Comparison of ENCODE assay signal across 23 mouse cellular contexts in genomic region chr16:20691617-20692016, GRCm38 (mm10). TPM values are rescaled to one million over a fixed set of nuclear protein-coding genes. Genes with fewer than 3 reads are reported as not detected.
DNase-seq lines count a peak whose midpoint lies in the region; ATAC-seq and TF ChIP-seq lines count a peak whose summit lies in the region.
"Had no signal": no experiment of that assay in that cellular context is flagged by ENCODE, and none has a peak within 500 bp of the region (broad histone marks: within the 10 kb centered on the region; RNA-seq: fewer than 3 reads in every experiment).

No protein-coding gene starts in this region.

- H3K79me2 ChIP-seq in CH12.LX (replicated peaks; ENCODE audit: control insufficient read depth, extremely low read depth, insufficient read depth, poor library complexity, severe bottlenecking) (no peaks in the 10 kb centered on the region), MEL (ENCODE audit: control insufficient read depth, insufficient read depth, low read length, poor library complexity) (no peaks in the 10 kb centered on the region)

- no peak for DNase-seq in forebrain, embryonic 14.5 days (ENCODE audit: low spot score)
- DNase-seq in CH12.LX (ENCODE audit: extremely low read depth), result no peak
- DNase-seq in MEL (ENCODE audit: low read depth, low spot score), result no peak
- no peak for DNase-seq in lung, adult 18-20 months
- DNase-seq: adrenal gland, postnatal 10 days; adrenal gland, postnatal 36 days; cerebellum, adult 18-20 months; gastrocnemius, postnatal 10 days; gastrocnemius, postnatal 36 days; heart, adult 2 months; heart, postnatal 14 days; heart, postnatal 4 days had no signal

- dilution Hi-C loops in CH12.LX (cut with MboI; ENCODE audit: extremely low pct_ligation_motif_present, extremely low pct_unique_long_range_greater_than_20kb, low sequenced_read_pairs), result no loop called here

- no peak for TF ChIP-seq EP300 in CH12.LX (IDR thresholded peaks at IDR 0.05; ENCODE audit: low read length)
- no peak for TF ChIP-seq EP300 in MEL (IDR thresholded peaks at IDR 0.05; ENCODE audit: low read depth in 1 of 2, low read length in 2 of 2)

- no peak for TF ChIP-seq CTCF in CH12.LX (conservative IDR thresholded peaks at IDR 0.05 in 1 of 2, IDR thresholded peaks at IDR 0.05 in 1 of 2; ENCODE audit: low read depth in 2 of 2, low read length in 2 of 2)
- no peak for TF ChIP-seq CTCF in MEL (IDR thresholded peaks at IDR 0.05 in 2 of 3, conservative IDR thresholded peaks at IDR 0.05 in 1 of 3; ENCODE audit: control insufficient read depth in 1 of 3, insufficient read depth in 1 of 3, low read depth in 2 of 3, low read length in 3 of 3, poor library complexity in 1 of 3, severe bottlenecking in 1 of 3)

- no peak for ATAC-seq in forebrain, embryonic 15.5 days (replicated peaks)
- ATAC-seq in forebrain, embryonic 14.5 days, result no peak
- ATAC-seq in liver, embryonic 15.5 days (ENCODE audit: insufficient read depth), result no peak
- no peak for ATAC-seq in liver, embryonic 12.5 days
- ATAC-seq: forebrain, embryonic 13.5 days; hindbrain, embryonic 16.5 days; Patski had no signal

- no peak for TF ChIP-seq POLR2A in CH12.LX (IDR thresholded peaks at IDR 0.05; ENCODE audit: low read depth, low read length)
- no peak for TF ChIP-seq POLR2A in MEL (IDR thresholded peaks at IDR 0.05; ENCODE audit: control insufficient read depth in 1 of 2, insufficient read depth in 1 of 2, low read depth in 1 of 2, low read length in 2 of 2, poor library complexity in 1 of 2)

- H3K27me3 ChIP-seq in forebrain, embryonic 15.5 days, result no peaks in the 10 kb centered on the region
- H3K27me3 ChIP-seq in forebrain, embryonic 14.5 days (replicated peaks; ENCODE audit: control insufficient read depth, insufficient read depth, low read length), result no peaks in the 10 kb centered on the region
- H3K27me3 ChIP-seq in liver, embryonic 15.5 days, result peaks cover 35% of the 10 kb centered on the region
- peaks cover 32% of the 10 kb centered on the region for H3K27me3 ChIP-seq in liver, embryonic 12.5 days (replicated peaks)
- H3K27me3 ChIP-seq in CH12.LX (replicated peaks) (no peaks in the 10 kb centered on the region), MEL (ENCODE audit: control insufficient read depth in 1 of 2, insufficient read depth in 2 of 2, low read length in 2 of 2) (no peaks in the 10 kb centered on the region)
- H3K27me3 ChIP-seq: forebrain, embryonic 13.5 days; hindbrain, embryonic 12.5 days; Patski had no signal

- H3K9me3 ChIP-seq in forebrain, embryonic 15.5 days, result no peaks in the 10 kb centered on the region
- H3K9me3 ChIP-seq in forebrain, embryonic 14.5 days (replicated peaks; ENCODE audit: control insufficient read depth, low read length), result no peaks in the 10 kb centered on the region
- no peaks in the 10 kb centered on the region for H3K9me3 ChIP-seq in liver, embryonic 15.5 days (replicated peaks)
- no peaks in the 10 kb centered on the region for H3K9me3 ChIP-seq in liver, embryonic 12.5 days (replicated peaks)
- H3K9me3 ChIP-seq in CH12.LX (replicated peaks; ENCODE audit: low read length), result no peaks in the 10 kb centered on the region
- H3K9me3 ChIP-seq in MEL (replicated peaks; ENCODE audit: insufficient read depth, low read length), result no peaks in the 10 kb centered on the region
- H3K9me3 ChIP-seq: forebrain, embryonic 10.5 days; forebrain, embryonic 13.5 days; heart, embryonic 10.5 days; heart, embryonic 13.5 days; hindbrain, embryonic 12.5 days had no signal

- WGBS in forebrain, embryonic 15.5 days, result 71% methylated on average over 1 of the region's 1 CpGs
- 89% methylated on average over 1 of the region's 1 CpGs for WGBS in forebrain, embryonic 14.5 days
- WGBS in liver, embryonic 15.5 days (ENCODE audit: insufficient replicate concordance), result 75% methylated on average over 1 of the region's 1 CpGs
- 74% methylated on average over 1 of the region's 1 CpGs for WGBS in liver, embryonic 12.5 days (ENCODE audit: insufficient replicate concordance)

- in situ Hi-C loops in CH12.LX (cut with MboI; ENCODE audit: low pct_ligation_motif_present, low pct_unique_long_range_greater_than_20kb, low sequenced_read_pairs), result no loop called here

- H3K36me3 ChIP-seq in forebrain, embryonic 15.5 days, result peaks cover 48% of the 10 kb centered on the region
- peaks cover 57% of the 10 kb centered on the region for H3K36me3 ChIP-seq in forebrain, embryonic 14.5 days (ENCODE audit: control insufficient read depth, insufficient read depth, low read length)
- peaks cover 62% of the 10 kb centered on the region for H3K36me3 ChIP-seq in liver, embryonic 15.5 days (replicated peaks)
- peaks cover 60% of the 10 kb centered on the region for H3K36me3 ChIP-seq in liver, embryonic 12.5 days
- H3K36me3 ChIP-seq in CH12.LX (replicated peaks in 1 of 2; ENCODE audit: control insufficient read depth in 1 of 2, insufficient read depth in 1 of 2, low read length in 1 of 2) (peaks cover 55 to 79% of the 10 kb centered on the region in 2 experiments), MEL (ENCODE audit: control insufficient read depth in 1 of 2, insufficient read depth in 2 of 2, low read length in 2 of 2) (peaks cover 5 to 26% of the 10 kb centered on the region in 2 experiments; a peak in 3 of 4 replicates)

- no peak overlapping the region for H3K4me3 ChIP-seq in forebrain, embryonic 15.5 days
- H3K4me3 ChIP-seq in forebrain, embryonic 14.5 days (ENCODE audit: low read depth, low read length), result no peak overlapping the region
- no peak overlapping the region for H3K4me3 ChIP-seq in liver, embryonic 15.5 days (replicated peaks)
- H3K4me3 ChIP-seq in liver, embryonic 12.5 days, result no peak overlapping the region
- H3K4me3 ChIP-seq in CH12.LX (replicated peaks in 1 of 3; ENCODE audit: low read depth in 2 of 3, low read length in 2 of 3, poor library complexity in 1 of 3) (no peak overlapping the region), MEL (ENCODE audit: control insufficient read depth in 1 of 2, insufficient read depth in 1 of 2, low read depth in 2 of 2, low read length in 2 of 2) (no peak overlapping the region)
- H3K4me3 ChIP-seq: forebrain, embryonic 13.5 days; heart, adult 2 months; heart, embryonic 13.5 days; hindbrain, embryonic 12.5 days had no signal

- no peak for TF ChIP-seq RAD21 in CH12.LX (IDR thresholded peaks at IDR 0.05; ENCODE audit: low read depth, low read length)
- no peak for TF ChIP-seq RAD21 in MEL (IDR thresholded peaks at IDR 0.05; ENCODE audit: low read depth, low read length)

- no peak overlapping the region for H3K9ac ChIP-seq in forebrain, embryonic 15.5 days (replicated peaks)
- H3K9ac ChIP-seq in forebrain, embryonic 14.5 days (ENCODE audit: low read length), result no peak overlapping the region
- no peak overlapping the region for H3K9ac ChIP-seq in liver, embryonic 15.5 days
- H3K9ac ChIP-seq in liver, embryonic 12.5 days, result no peak overlapping the region
- no peak overlapping the region for H3K9ac ChIP-seq in CH12.LX (ENCODE audit: insufficient read depth, low read depth)
- no peak overlapping the region for H3K9ac ChIP-seq in MEL (ENCODE audit: control insufficient read depth, low read depth, low read length, poor library complexity, severe bottlenecking)
- H3K9ac ChIP-seq: heart, embryonic 13.5 days had no signal

- peaks cover 36% of the 10 kb centered on the region for H3K4me1 ChIP-seq in forebrain, embryonic 15.5 days
- H3K4me1 ChIP-seq in forebrain, embryonic 14.5 days (ENCODE audit: control insufficient read depth, insufficient read depth, low read length), result peaks cover 18% of the 10 kb centered on the region
- peaks cover 57% of the 10 kb centered on the region for H3K4me1 ChIP-seq in liver, embryonic 15.5 days (replicated peaks)
- peaks cover 73% of the 10 kb centered on the region for H3K4me1 ChIP-seq in liver, embryonic 12.5 days
- peaks cover 0 to 33% of the 10 kb centered on the region in 2 experiments; a peak in 2 of 4 replicates for H3K4me1 ChIP-seq in CH12.LX (ENCODE audit: control insufficient read depth in 1 of 2, insufficient read depth in 2 of 2)
- no peaks in the 10 kb centered on the region for H3K4me1 ChIP-seq in MEL (ENCODE audit: control insufficient read depth in 1 of 2, insufficient read depth in 2 of 2, low read length in 2 of 2)

- H3K4me2 ChIP-seq in forebrain, embryonic 15.5 days (replicated peaks), result no peak overlapping the region
- no peak overlapping the region for H3K4me2 ChIP-seq in forebrain, embryonic 14.5 days (ENCODE audit: low read length)
- H3K4me2 ChIP-seq in liver, embryonic 15.5 days, result no peak overlapping the region
- H3K4me2 ChIP-seq in liver, embryonic 12.5 days, result no peak overlapping the region
- H3K4me2 ChIP-seq in CH12.LX (ENCODE audit: insufficient read depth, low read depth, poor library complexity, severe bottlenecking), result no peak overlapping the region
- H3K4me2 ChIP-seq: forebrain, embryonic 13.5 days; heart, embryonic 13.5 days; hindbrain, embryonic 12.5 days had no signal

- H3K27ac ChIP-seq in forebrain, embryonic 15.5 days (replicated peaks), result peak overlapping the region; percentile 97; the same call in 1 of the 2 replicates
- no peak overlapping the region for H3K27ac ChIP-seq in forebrain, embryonic 14.5 days (ENCODE audit: low read depth, low read length)
- H3K27ac ChIP-seq in liver, embryonic 15.5 days (replicated peaks), result 0 out of 2 replicates have a peak overlapping the region, but pooled peaks have one; percentile 29
- H3K27ac ChIP-seq in liver, embryonic 12.5 days, result no peak overlapping the region
- H3K27ac ChIP-seq in CH12.LX (ENCODE audit: insufficient read depth, low read depth) (no peak overlapping the region), MEL (ENCODE audit: control insufficient read depth, low read depth, low read length) (no peak overlapping the region)
- H3K27ac ChIP-seq: forebrain, embryonic 10.5 days; forebrain, embryonic 13.5 days; heart, adult 2 months; heart, embryonic 10.5 days; heart, embryonic 13.5 days had no signal

RNA-seq across cellular contexts. Expression of gene Fam131a, which starts 1.4 kb away (rescaled TPM):
- 51.8 and 54.4 TPM in 2 replicates for polyA plus RNA-seq in forebrain, embryonic 15.5 days (2015; fragmentation: Nextera tagmentation; extraction: Ambion mirVana)
- 51.5 and 55.5 TPM in 2 replicates for polyA plus RNA-seq in forebrain, embryonic 14.5 days (2014; fragmentation: Nextera tagmentation; extraction: Ambion mirVana)
- polyA plus RNA-seq in liver, embryonic 15.5 days (2015; fragmentation: Nextera tagmentation; extraction: Ambion mirVana), result 1.3 and 1.8 TPM in 2 replicates
- polyA plus RNA-seq in liver, embryonic 12.5 days (2016; fragmentation: Nextera tagmentation; extraction: Ambion mirVana), result 2.1 and 2.6 TPM in 2 replicates
- total RNA-seq in CH12.LX (2012; rRNA removed) (1.0 and 1.3 TPM in 2 replicates), CH12.LX (2014; rRNA removed) (0.50 and 0.77 TPM in 2 replicates), MEL (2012; rRNA removed) (not detected in 2 replicates)
- polyA plus RNA-seq in CH12.LX (2012; ENCODE audit: insufficient read length, low read depth) (0.67 and 1.4 TPM in 2 replicates), MEL (2012; ENCODE audit: insufficient read depth in 1 of 2, insufficient read length in 2 of 2, low read depth in 1 of 2, low replicate concordance in 2 of 2, missing spikeins in 1 of 2) (not detected)
- total RNA-seq: granulocyte monocyte progenitor cell, adult 5-6 weeks had no signal

RNA-seq across cellular contexts. Expression of gene Eif4g1, which starts 23.5 kb away (rescaled TPM):
- 137 and 140 TPM in 2 replicates for polyA plus RNA-seq in forebrain, embryonic 15.5 days (2015; fragmentation: Nextera tagmentation; extraction: Ambion mirVana)
- 97.6 and 109 TPM in 2 replicates for polyA plus RNA-seq in forebrain, embryonic 14.5 days (2014; fragmentation: Nextera tagmentation; extraction: Ambion mirVana)
- 86.2 and 98.5 TPM in 2 replicates for polyA plus RNA-seq in liver, embryonic 15.5 days (2015; fragmentation: Nextera tagmentation; extraction: Ambion mirVana)
- polyA plus RNA-seq in liver, embryonic 12.5 days (2016; fragmentation: Nextera tagmentation; extraction: Ambion mirVana), result 180 and 187 TPM in 2 replicates
- total RNA-seq in CH12.LX (2012; rRNA removed) (473 and 601 TPM in 2 replicates), CH12.LX (2014; rRNA removed) (370 and 403 TPM in 2 replicates), MEL (2012; rRNA removed) (409 and 425 TPM in 2 replicates)
- polyA plus RNA-seq in CH12.LX (2012; ENCODE audit: insufficient read length, low read depth) (492 and 519 TPM in 2 replicates), MEL (2012; ENCODE audit: insufficient read depth in 1 of 2, insufficient read length in 2 of 2, low read depth in 1 of 2, low replicate concordance in 2 of 2, missing spikeins in 1 of 2) (100 to 1,000 TPM; 327 to 436 TPM)

RNA-seq across cellular contexts. Expression of gene Polr2h, which starts 25.8 kb away (rescaled TPM):
- 86.4 and 96.1 TPM in 2 replicates for polyA plus RNA-seq in forebrain, embryonic 15.5 days (2015; fragmentation: Nextera tagmentation; extraction: Ambion mirVana)
- polyA plus RNA-seq in forebrain, embryonic 14.5 days (2014; fragmentation: Nextera tagmentation; extraction: Ambion mirVana), result 112 and 126 TPM in 2 replicates
- 36.4 and 39.3 TPM in 2 replicates for polyA plus RNA-seq in liver, embryonic 15.5 days (2015; fragmentation: Nextera tagmentation; extraction: Ambion mirVana)
- polyA plus RNA-seq in liver, embryonic 12.5 days (2016; fragmentation: Nextera tagmentation; extraction: Ambion mirVana), result 66.1 and 68.4 TPM in 2 replicates
- total RNA-seq in CH12.LX (2012; rRNA removed), result 157 and 189 TPM in 2 replicates
- 183 and 189 TPM in 2 replicates for total RNA-seq in CH12.LX (2014; rRNA removed)
- 117 and 146 TPM in 2 replicates for polyA plus RNA-seq in CH12.LX (2012; ENCODE audit: insufficient read length, low read depth)
- 174 and 180 TPM in 2 replicates for total RNA-seq in MEL (2012; rRNA removed)
- polyA plus RNA-seq in MEL (2012; ENCODE audit: insufficient read depth in 1 of 2, insufficient read length in 2 of 2, low read depth in 1 of 2, low replicate concordance in 2 of 2, missing spikeins in 1 of 2), result 10 to 100 TPM in 1 of 2 experiments, not detected in 1; 95.4 TPM

RNA-seq across cellular contexts. Expression of gene Clcn2, which starts 25.9 kb away (rescaled TPM):
- 19.2 and 19.8 TPM in 2 replicates for polyA plus RNA-seq in forebrain, embryonic 15.5 days (2015; fragmentation: Nextera tagmentation; extraction: Ambion mirVana)
- 11.9 and 15.2 TPM in 2 replicates for polyA plus RNA-seq in forebrain, embryonic 14.5 days (2014; fragmentation: Nextera tagmentation; extraction: Ambion mirVana)
- polyA plus RNA-seq in liver, embryonic 15.5 days (2015; fragmentation: Nextera tagmentation; extraction: Ambion mirVana), result 9.5 and 13.7 TPM in 2 replicates
- polyA plus RNA-seq in liver, embryonic 12.5 days (2016; fragmentation: Nextera tagmentation; extraction: Ambion mirVana), result 14.0 and 14.5 TPM in 2 replicates
- total RNA-seq in CH12.LX (2012; rRNA removed) (4.2 and 4.5 TPM in 2 replicates), CH12.LX (2014; rRNA removed) (1.2 and 1.4 TPM in 2 replicates), MEL (2012; rRNA removed) (3.6 and 5.4 TPM in 2 replicates)
- polyA plus RNA-seq in CH12.LX (2012; ENCODE audit: insufficient read length, low read depth) (3.5 and 4.1 TPM in 2 replicates), MEL (2012; ENCODE audit: insufficient read depth in 1 of 2, insufficient read length in 2 of 2, low read depth in 1 of 2, low replicate concordance in 2 of 2, missing spikeins in 1 of 2) (1 to 10 TPM in 1 of 2 experiments, not detected in 1; 9.4 TPM)

RNA-seq across cellular contexts. Expression of gene Psmd2, which starts 40.2 kb away (rescaled TPM):
- 379 and 388 TPM in 2 replicates for polyA plus RNA-seq in forebrain, embryonic 15.5 days (2015; fragmentation: Nextera tagmentation; extraction: Ambion mirVana)
- 354 and 377 TPM in 2 replicates for polyA plus RNA-seq in forebrain, embryonic 14.5 days (2014; fragmentation: Nextera tagmentation; extraction: Ambion mirVana)
- 164 and 171 TPM in 2 replicates for polyA plus RNA-seq in liver, embryonic 15.5 days (2015; fragmentation: Nextera tagmentation; extraction: Ambion mirVana)
- 277 and 289 TPM in 2 replicates for polyA plus RNA-seq in liver, embryonic 12.5 days (2016; fragmentation: Nextera tagmentation; extraction: Ambion mirVana)
- 340 and 410 TPM in 2 replicates for total RNA-seq in CH12.LX (2012; rRNA removed)
- 267 and 273 TPM in 2 replicates for total RNA-seq in CH12.LX (2014; rRNA removed)
- polyA plus RNA-seq in CH12.LX (2012; ENCODE audit: insufficient read length, low read depth), result 528 and 678 TPM in 2 replicates
- total RNA-seq in MEL (2012; rRNA removed), result 262 and 323 TPM in 2 replicates
- 100 to 1,000 TPM in 1 of 2 experiments, 10 to 100 TPM in 1; 81.9 to 432 TPM for polyA plus RNA-seq in MEL (2012; ENCODE audit: insufficient read depth in 1 of 2, insufficient read length in 2 of 2, low read depth in 1 of 2, low replicate concordance in 2 of 2, missing spikeins in 1 of 2)

Comparison
In these comparisons a context has a peak if more than half of its experiments do, and no peak if none do; other contexts are left out.
1. H3K27ac ChIP-seq: peak in forebrain, embryonic 15.5 days (single experiment) and liver, embryonic 15.5 days (single experiment); none in forebrain, embryonic 14.5 days (single experiment), liver, embryonic 12.5 days (single experiment), CH12.LX (single experiment) and MEL (single experiment).
2. RNA of gene Fam131a, which starts 1.4 kb away (polyA plus RNA-seq): 51.8 to 54.4 TPM in forebrain, embryonic 15.5 days and 51.5 to 55.5 TPM in forebrain, embryonic 14.5 days; 2.1 to 2.6 TPM in liver, embryonic 12.5 days, 1.3 to 1.8 TPM in liver, embryonic 15.5 days, 0.67 to 1.4 TPM in CH12.LX and not detected in MEL; every median in the first group is over 10 times any median in the second.